In the genomic region with DNA sequence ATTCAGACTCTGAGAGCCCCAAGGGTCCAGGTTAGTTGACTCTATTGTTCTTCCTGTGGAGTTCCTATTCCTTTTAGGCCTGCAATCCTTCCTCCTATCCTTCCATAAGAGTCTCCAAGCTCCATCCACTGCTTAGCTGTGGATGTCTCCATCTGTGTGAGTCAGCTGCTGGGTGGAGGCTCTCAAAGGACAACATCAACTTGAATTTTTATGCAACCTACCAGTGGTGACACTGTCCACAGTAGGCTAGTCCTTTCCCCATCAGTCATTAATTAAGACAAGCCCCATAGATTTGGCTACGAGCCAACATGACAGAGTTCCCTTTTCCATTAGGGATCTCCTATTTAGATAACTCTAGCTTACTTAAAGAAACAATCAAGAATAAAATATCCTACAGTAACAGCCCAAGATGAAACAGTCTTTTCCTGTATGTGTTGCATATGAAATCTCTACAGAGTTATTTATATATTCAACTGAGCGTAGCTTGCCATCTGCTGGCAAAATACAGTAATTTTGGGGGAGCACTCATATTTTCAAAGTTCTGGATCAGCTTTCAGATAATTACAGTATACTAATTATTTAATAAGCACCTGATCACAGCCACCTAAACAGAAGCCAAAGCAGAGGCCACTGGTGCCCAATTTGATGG, we compare ENCODE assay signal across 12 mouse cellular contexts. TPM values are rescaled to one million over a fixed set of nuclear protein-coding genes. Genes with fewer than 3 reads are reported as not detected.
DNase-seq lines count a peak whose midpoint lies in the region; ATAC-seq and TF ChIP-seq lines count a peak whose summit lies in the region.
"Had no signal": no experiment of that assay in that cellular context is flagged by ENCODE, and none has a peak within 500 bp of the region (broad histone marks: within the 10 kb centered on the region; RNA-seq: fewer than 3 reads in every experiment).

No protein-coding gene starts in this region.

- H3K4me2 ChIP-seq in heart, embryonic 11.5 days, result no peak overlapping the region
- H3K4me2 ChIP-seq in liver, postnatal 0 days (ENCODE audit: low read depth, low read length), result no peak overlapping the region
- no peak overlapping the region for H3K4me2 ChIP-seq in midbrain, embryonic 15.5 days
- H3K4me2 ChIP-seq: heart, embryonic 15.5 days; limb, embryonic 12.5 days had no signal

- H3K36me3 ChIP-seq in heart, adult 2 months (ENCODE audit: control insufficient read depth, insufficient read depth, low read length), result no peaks in the 10 kb centered on the region
- H3K36me3 ChIP-seq in heart, embryonic 11.5 days (ENCODE audit: control insufficient read depth, insufficient read depth, low read length), result no peaks in the 10 kb centered on the region
- no peaks in the 10 kb centered on the region for H3K36me3 ChIP-seq in liver, postnatal 0 days (replicated peaks; ENCODE audit: insufficient read depth, low read length)
- H3K36me3 ChIP-seq in midbrain, embryonic 15.5 days (replicated peaks), result no peaks in the 10 kb centered on the region
- H3K36me3 ChIP-seq: heart, embryonic 15.5 days; limb, embryonic 12.5 days had no signal

- no peak overlapping the region for H3K4me3 ChIP-seq in heart, adult 2 months
- no peak overlapping the region for H3K4me3 ChIP-seq in heart, embryonic 11.5 days (ENCODE audit: low read depth, low read length)
- H3K4me3 ChIP-seq in liver, postnatal 0 days (ENCODE audit: low read depth, low read length), result no peak overlapping the region
- no peak overlapping the region for H3K4me3 ChIP-seq in midbrain, embryonic 15.5 days
- H3K4me3 ChIP-seq: heart, embryonic 15.5 days; limb, embryonic 12.5 days had no signal

- TF ChIP-seq POLR2A in heart, adult 2 months (IDR thresholded peaks at IDR 0.05; ENCODE audit: insufficient read depth, low read depth, low read length), result no peak

- no peaks in the 10 kb centered on the region for H3K79me2 ChIP-seq in heart, adult 2 months (replicated peaks; ENCODE audit: control insufficient read depth, insufficient read depth, low read length)

- no peak overlapping the region for H3K9ac ChIP-seq in heart, adult 2 months (ENCODE audit: low read depth, low read length)
- no peak overlapping the region for H3K9ac ChIP-seq in heart, embryonic 11.5 days (ENCODE audit: low read depth, low read length)
- no peak overlapping the region for H3K9ac ChIP-seq in liver, postnatal 0 days (replicated peaks)
- H3K9ac ChIP-seq in midbrain, embryonic 15.5 days, result no peak overlapping the region
- H3K9ac ChIP-seq: heart, embryonic 15.5 days; limb, embryonic 12.5 days had no signal

- no peaks in the 10 kb centered on the region for H3K27me3 ChIP-seq in heart, adult 2 months (ENCODE audit: control insufficient read depth, insufficient read depth, low read length)
- H3K27me3 ChIP-seq in heart, embryonic 11.5 days (ENCODE audit: control insufficient read depth, insufficient read depth, low read length), result no peaks in the 10 kb centered on the region
- no peaks in the 10 kb centered on the region for H3K27me3 ChIP-seq in liver, postnatal 0 days (ENCODE audit: insufficient read depth, low read length)
- H3K27me3 ChIP-seq in midbrain, embryonic 15.5 days (replicated peaks), result no peaks in the 10 kb centered on the region
- H3K27me3 ChIP-seq: heart, embryonic 15.5 days; limb, embryonic 12.5 days had no signal

- no peak overlapping the region for H3K27ac ChIP-seq in heart, adult 2 months
- no peak overlapping the region for H3K27ac ChIP-seq in heart, embryonic 11.5 days (ENCODE audit: low read depth, low read length)
- H3K27ac ChIP-seq in liver, postnatal 0 days (ENCODE audit: low read depth), result no peak overlapping the region
- H3K27ac ChIP-seq in midbrain, embryonic 15.5 days, result no peak overlapping the region
- H3K27ac ChIP-seq: heart, embryonic 15.5 days; limb, embryonic 12.5 days had no signal

- ATAC-seq in heart, embryonic 11.5 days (replicated peaks; ENCODE audit: insufficient number of reproducible peaks, low FRiP score, low TSS enrichment), result no peak
- no peak for ATAC-seq in liver, postnatal 0 days
- ATAC-seq in midbrain, embryonic 15.5 days (replicated peaks), result 0 out of 2 replicates have a peak, but pooled peaks have one; percentile 66

- no peak for TF ChIP-seq EP300 in heart, adult 2 months (IDR thresholded peaks at IDR 0.05; ENCODE audit: insufficient read depth, low read depth, low read length)
- no peak for TF ChIP-seq EP300 in liver, postnatal 0 days (IDR thresholded peaks at IDR 0.05; ENCODE audit: low read depth)

- H3K4me1 ChIP-seq in heart, adult 2 months (ENCODE audit: control insufficient read depth, insufficient read depth, low read length), result no peaks in the 10 kb centered on the region
- H3K4me1 ChIP-seq in heart, embryonic 11.5 days (ENCODE audit: control insufficient read depth, insufficient read depth, low read length), result no peaks in the 10 kb centered on the region
- H3K4me1 ChIP-seq in liver, postnatal 0 days (ENCODE audit: insufficient read depth), result no peaks in the 10 kb centered on the region
- no peaks in the 10 kb centered on the region for H3K4me1 ChIP-seq in midbrain, embryonic 15.5 days
- H3K4me1 ChIP-seq: heart, embryonic 15.5 days; limb, embryonic 12.5 days had no signal

- intact Hi-C loops in heart, adult 2 months (cut with DNase I), result loop anchor here (2.0 kb wide), 1 partner anchor 276 kb away; no protein-coding TSS in a partner anchor

- no peak for DNase-seq in heart, adult 2 months
- no peak for DNase-seq in liver, postnatal 0 days
- DNase-seq in liver, result no peak
- peak; percentile 41 for DNase-seq in NIH3T3 (ENCODE audit: low read depth)
- no peak for DNase-seq in spleen, adult 12 weeks (ENCODE audit: low spot score)
- no peak for DNase-seq in adrenal gland, adult 2 months
- DNase-seq: thymus, postnatal 25 days had no signal

- WGBS in heart, adult 2 months, result 53% methylated on average over 2 of the region's 2 CpGs
- WGBS in heart, embryonic 11.5 days (ENCODE audit: insufficient replicate concordance), result 71% methylated on average over 2 of the region's 2 CpGs
- 80% methylated on average over 2 of the region's 2 CpGs for WGBS in liver, postnatal 0 days (ENCODE audit: insufficient replicate concordance)
- WGBS in midbrain, embryonic 15.5 days, result 85% methylated on average over 2 of the region's 2 CpGs

- no peaks in the 10 kb centered on the region for H3K9me3 ChIP-seq in heart, embryonic 11.5 days (replicated peaks; ENCODE audit: control insufficient read depth, low read length)
- H3K9me3 ChIP-seq in liver, postnatal 0 days (ENCODE audit: low read length), result no peaks in the 10 kb centered on the region
- no peaks in the 10 kb centered on the region for H3K9me3 ChIP-seq in midbrain, embryonic 15.5 days
- H3K9me3 ChIP-seq: heart, embryonic 15.5 days; limb, embryonic 12.5 days had no signal

- TF ChIP-seq CTCF in heart, adult 2 months (IDR thresholded peaks at IDR 0.05), result peak; percentile 49
- TF ChIP-seq CTCF in liver, postnatal 0 days (IDR thresholded peaks at IDR 0.05; ENCODE audit: low read depth), result peak; percentile 42

RNA-seq across cellular contexts. Expression of gene Sfrp4, which starts 17.4 kb away (rescaled TPM):
- total RNA-seq in heart, adult 2 months (2021), result under 1 TPM; 0.31 to 0.32 TPM
- polyA plus RNA-seq in heart, adult 2 months (2012; rRNA removed), result 1.1 and 1.3 TPM in 2 replicates
- polyA plus RNA-seq in heart, embryonic 11.5 days (2014; fragmentation: Nextera tagmentation; extraction: Ambion mirVana), result 0.56 and 0.70 TPM in 2 replicates
- 0.69 and 1.0 TPM in 2 replicates for polyA plus RNA-seq in liver, postnatal 0 days (2015; fragmentation: Nextera tagmentation; extraction: Ambion mirVana)
- 3.3 and 3.7 TPM in 2 replicates for polyA plus RNA-seq in midbrain, embryonic 15.5 days (2015; fragmentation: Nextera tagmentation; extraction: Ambion mirVana)
- 1 to 10 TPM; 4.5 to 5.0 TPM for total RNA-seq in adrenal gland, adult 2 months (2021)
- polyA plus RNA-seq in adrenal gland, adult 2 months (2012; rRNA removed), result 3.9 and 4.7 TPM in 2 replicates

RNA-seq across cellular contexts. Expression of gene Epdr1, which starts 20.6 kb away (rescaled TPM):
- total RNA-seq in heart, adult 2 months (2021), result 10 to 100 TPM; 14.1 to 20.4 TPM
- 23.3 and 29.9 TPM in 2 replicates for polyA plus RNA-seq in heart, adult 2 months (2012; rRNA removed)
- polyA plus RNA-seq in heart, embryonic 11.5 days (2014; fragmentation: Nextera tagmentation; extraction: Ambion mirVana), result 26.8 and 34.1 TPM in 2 replicates
- polyA plus RNA-seq in liver, postnatal 0 days (2015; fragmentation: Nextera tagmentation; extraction: Ambion mirVana), result 8.0 and 8.7 TPM in 2 replicates
- polyA plus RNA-seq in midbrain, embryonic 15.5 days (2015; fragmentation: Nextera tagmentation; extraction: Ambion mirVana), result 21.2 and 21.5 TPM in 2 replicates
- 10 to 100 TPM; 21.5 to 30.5 TPM for total RNA-seq in adrenal gland, adult 2 months (2021)
- polyA plus RNA-seq in adrenal gland, adult 2 months (2012; rRNA removed), result 48.3 and 51.6 TPM in 2 replicates

RNA-seq across cellular contexts. Expression of gene Nme8, which starts 57.3 kb away (rescaled TPM):
- not detected for total RNA-seq in heart, adult 2 months (2021)
- not detected in 2 replicates for polyA plus RNA-seq in heart, adult 2 months (2012; rRNA removed)
- polyA plus RNA-seq in heart, embryonic 11.5 days (2014; fragmentation: Nextera tagmentation; extraction: Ambion mirVana), result not detected in 2 replicates
- polyA plus RNA-seq in liver, postnatal 0 days (2015; fragmentation: Nextera tagmentation; extraction: Ambion mirVana), result not detected in 2 replicates
- polyA plus RNA-seq in midbrain, embryonic 15.5 days (2015; fragmentation: Nextera tagmentation; extraction: Ambion mirVana), result 0.15 TPM in 1 of 2 replicates, not detected in the other
- total RNA-seq in adrenal gland, adult 2 months (2021), result not detected
- polyA plus RNA-seq in adrenal gland, adult 2 months (2012; rRNA removed), result not detected in 2 replicates
- polyA plus RNA-seq: cortical plate, adult 2 months; limb, embryonic 12.5 days had no signal
